Mouse (Mus musculus) left cerebral cortex, adult 18-20 months (tissue): ENCODE results near the gene Gcnt7. TPM values are rescaled to one million over a fixed set of nuclear protein-coding genes. Genes with fewer than 3 reads are reported as not detected.

Source experiments
- DNase-seq, 2 experiments: peaks; one replicate each; pipeline ENCODE4 v3.0.0; 2021 to 2022; ENCODE audit warnings: low spot score in 2 of 2, mixed read lengths in 1 of 2
- long read RNA-seq, 2 experiments: library from polyadenylated mRNA; stranded (forward); transcript quantifications; one replicate each; pipeline ENCODE4 v2.0.0; 2021
- total RNA-seq, 2 experiments: library from RNA; stranded (reverse); gene quantifications; 2 replicates each; pipeline ENCODE4 v1.2.3; 2021

Gene Gcnt7
- total RNA-seq: not detected
- long read RNA-seq, experiment 1, partial matches to known transcripts: 0 of 11 reads
- long read RNA-seq, experiment 1, other reads (novel, unspliced or antisense): 11 of 11 reads
- long read RNA-seq, experiment 2, partial matches to known transcripts: 0 of 6 reads
- long read RNA-seq, experiment 2, other reads (novel, unspliced or antisense): 6 of 6 reads

GRCm38 (mm10) chr2:172458496-172458895 is at the start of gene Gcnt7:
Gene Gcnt7 (minus strand): TSS chr2:172458596.
- DNase-seq: no peak

DNA sequence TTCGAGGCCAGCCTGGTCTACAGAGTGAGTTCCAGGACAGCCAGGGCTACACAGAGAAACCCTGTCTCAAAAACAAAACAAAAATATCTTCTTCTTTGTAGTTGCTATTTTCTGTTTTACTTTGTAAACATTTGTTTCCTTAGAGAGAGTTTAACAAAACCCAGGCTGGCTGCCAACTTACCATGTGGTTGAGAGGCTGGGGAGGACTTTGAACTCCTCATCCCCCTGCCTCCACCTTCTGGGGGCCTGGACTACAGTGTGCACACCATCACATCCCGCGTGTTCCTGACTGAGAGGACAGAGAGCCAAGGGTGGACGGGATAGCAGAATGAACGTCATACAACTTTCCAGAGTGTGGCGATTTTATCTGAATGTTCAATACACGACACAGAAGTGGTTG is 47.7 kb upstream of the Gcnt7 start:
- no peak for DNase-seq

DNA sequence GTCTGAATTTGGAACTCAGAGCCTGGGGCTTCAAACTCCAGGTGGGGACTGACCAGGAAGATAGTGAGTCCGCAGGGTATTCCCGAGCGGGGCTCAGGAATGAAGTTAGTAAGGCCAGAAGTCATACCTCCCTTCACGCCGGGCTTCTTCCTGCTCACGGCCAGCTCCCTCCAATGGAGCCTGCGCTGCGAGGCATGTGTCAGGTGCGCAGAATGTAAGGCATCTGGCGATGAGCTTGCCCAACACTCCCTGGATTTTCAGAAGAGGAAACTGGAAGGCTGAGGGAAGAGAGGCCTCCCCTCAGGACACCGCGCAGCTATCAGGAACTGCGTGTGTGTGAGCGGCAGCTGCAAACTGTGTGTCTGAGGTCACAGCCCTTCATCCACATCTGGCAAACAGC is 43.8 kb upstream of the Gcnt7 start:
- no peak for DNase-seq

- peak in 1 of 2 experiments; percentile 20 for DNase-seq
Observed at GRCm38 (mm10) chr2:172501341-172501740, 42.9 kb upstream of the Gcnt7 start.

DNA sequence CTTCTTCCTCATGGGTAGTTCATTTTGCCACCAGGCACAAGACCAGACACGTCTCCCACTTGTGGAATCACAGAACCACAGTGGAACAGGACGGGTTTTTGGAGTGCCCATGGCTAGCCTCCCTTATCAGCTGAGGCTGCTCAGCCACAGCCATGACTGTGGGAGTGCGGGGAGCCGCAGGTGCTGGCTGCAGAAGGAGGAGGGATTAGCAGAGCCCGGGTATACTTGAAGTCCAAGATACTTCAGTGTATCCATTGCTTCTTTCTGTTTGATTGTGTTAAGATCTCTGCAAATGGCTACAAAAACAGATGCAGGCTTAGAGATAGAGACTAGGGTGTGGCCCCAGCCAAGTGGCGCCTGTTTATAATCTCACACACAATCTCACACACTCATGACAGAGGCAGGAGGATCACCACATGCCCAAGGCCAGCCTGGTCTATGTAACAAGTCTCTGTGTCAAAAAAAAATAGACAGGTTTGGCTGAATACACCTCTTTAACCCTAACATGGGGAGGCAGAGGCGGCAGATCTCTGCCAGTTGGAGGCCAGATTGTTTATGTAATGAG is 42.4 kb upstream of the Gcnt7 start:
- no peak for DNase-seq

DNA sequence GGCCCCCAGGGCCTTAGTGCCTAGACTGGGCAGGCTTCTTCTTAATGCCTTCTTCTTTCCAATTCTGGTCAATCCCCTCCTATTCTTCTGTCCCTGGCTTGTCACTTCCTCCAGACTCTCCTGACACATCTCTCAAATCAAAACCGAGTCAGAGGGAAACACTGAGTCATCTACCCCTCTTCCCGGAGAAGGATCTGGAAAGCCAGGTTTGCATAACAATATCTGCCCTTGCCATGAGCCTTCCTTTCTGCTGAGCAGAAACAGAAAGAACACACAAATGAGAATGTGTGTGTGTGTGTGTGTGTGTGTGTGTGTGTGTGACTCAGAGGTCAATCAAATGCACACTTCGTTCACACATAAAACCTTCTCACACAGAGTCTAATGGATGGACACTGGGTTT is 40.4 kb upstream of the Gcnt7 start:
- no peak for DNase-seq

DNA sequence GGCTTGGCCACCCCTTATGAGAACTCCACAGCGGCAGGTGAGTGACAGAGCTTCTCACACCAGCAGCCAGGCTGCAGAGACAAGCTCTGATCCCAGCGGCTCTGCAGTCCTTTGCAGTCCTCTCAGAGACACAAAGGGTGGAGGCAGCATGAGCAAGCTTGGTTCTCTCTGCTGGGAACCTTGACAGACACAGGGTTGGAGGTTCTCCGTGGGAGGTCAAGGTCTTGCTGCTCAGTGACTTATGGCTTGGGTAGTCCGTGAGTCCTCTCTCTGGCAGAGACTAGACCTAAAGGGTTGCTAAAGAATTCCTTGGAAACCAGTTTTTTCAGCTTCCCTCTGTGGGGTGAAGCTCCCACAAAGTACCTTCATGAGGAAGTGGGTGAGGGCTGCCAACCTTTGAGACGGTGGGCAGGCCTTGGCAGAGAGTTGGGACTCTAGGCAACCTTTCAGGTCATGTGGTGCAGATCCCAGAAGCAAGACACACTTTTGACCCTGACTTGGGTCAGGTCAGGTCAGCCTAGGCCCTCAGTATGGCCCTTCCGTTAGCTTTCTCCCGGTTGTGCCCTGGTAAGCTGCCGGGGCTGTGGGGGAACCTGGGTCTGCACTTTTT is 38.4 kb upstream of the Gcnt7 start:
- DNase-seq: no peak

GRCm38 (mm10) chr2:172484696-172485370 is 26.4 kb upstream of the Gcnt7 start:
- no peak for DNase-seq

- DNase-seq: no peak
Observed at GRCm38 (mm10) chr2:172483766-172484413, 25.5 kb upstream of the Gcnt7 start.

DNA sequence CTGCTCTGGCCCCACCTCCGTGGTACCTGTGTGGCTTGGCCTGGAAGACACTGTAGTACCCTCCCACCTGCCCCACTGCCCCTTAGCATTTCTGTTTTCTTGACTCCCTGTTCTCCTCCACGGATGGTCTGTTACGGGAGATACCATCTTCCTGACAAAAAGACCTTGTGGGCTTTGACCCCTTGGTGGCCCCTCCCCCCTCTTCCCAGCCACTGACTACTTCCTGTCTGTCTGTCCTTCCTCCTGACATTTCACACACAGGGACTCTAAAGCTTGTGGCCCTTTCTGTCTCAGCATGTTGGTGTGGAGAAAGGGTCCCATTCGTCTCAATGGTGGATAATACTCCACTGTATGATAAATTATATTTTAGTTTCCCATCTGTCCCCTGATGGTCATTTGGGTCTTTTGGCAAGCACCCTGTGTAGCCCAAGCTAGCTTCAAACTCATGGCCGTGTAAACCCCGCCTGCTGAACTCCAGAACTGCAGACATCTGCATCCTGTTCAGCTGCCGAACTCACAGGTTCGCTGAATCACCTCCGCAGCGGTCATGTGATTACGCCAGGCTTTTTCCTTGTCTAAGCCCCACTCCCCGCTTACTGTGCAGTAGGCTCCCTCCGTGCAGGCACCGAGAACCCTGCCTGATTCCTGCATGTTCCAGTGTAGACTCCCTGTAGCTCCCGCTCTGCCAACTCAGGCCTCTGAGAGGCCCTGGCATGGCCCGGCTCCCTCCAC is 23.4 kb upstream of the Gcnt7 start:
- DNase-seq: no peak

DNA sequence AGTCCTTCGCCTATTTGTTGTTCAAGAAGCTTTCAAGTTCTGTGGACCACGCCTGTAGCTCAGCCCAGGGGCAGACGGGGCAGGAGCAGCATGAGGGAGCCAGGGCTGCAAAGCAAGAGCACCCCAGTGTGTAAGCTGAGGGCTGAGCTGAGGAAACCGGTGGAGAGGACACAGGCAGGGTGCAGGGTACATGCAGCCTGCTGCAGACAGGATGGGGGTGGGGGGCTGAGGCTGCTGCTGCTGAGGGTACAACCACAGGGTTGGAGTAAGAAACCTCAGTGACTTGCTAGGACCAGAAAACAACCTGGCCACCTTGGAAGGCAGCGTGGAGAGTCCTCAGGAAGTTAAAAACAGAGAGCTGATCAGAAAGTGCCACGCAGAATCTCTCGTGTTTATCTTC is 21.9 kb upstream of the Gcnt7 start:
- no peak for DNase-seq

GRCm38 (mm10) chr2:172477860-172478259 is 19.5 kb upstream of the Gcnt7 start:
- peak; percentile 50 to 51 for DNase-seq

DNA sequence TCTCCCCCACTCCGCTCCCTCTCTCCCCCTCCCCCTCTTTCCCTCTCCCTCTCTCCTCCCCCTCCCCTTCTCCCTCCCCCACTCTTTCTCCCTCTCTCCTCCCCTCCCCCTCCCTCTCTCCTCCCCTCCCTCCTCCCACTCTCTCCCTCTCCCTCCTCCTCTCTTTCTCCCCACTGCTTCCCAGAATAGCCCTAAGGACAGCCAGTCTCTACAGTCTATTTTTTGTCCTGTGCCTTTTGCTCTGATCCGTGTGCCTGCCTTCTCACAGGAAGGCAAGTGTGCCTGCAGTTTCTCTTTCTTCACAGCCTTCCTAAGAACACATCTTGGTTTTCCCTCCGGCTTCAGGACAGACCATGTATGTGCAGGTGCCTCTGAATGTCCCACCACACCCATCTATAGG is 19.0 kb upstream of the Gcnt7 start:
- no peak for DNase-seq

DNA sequence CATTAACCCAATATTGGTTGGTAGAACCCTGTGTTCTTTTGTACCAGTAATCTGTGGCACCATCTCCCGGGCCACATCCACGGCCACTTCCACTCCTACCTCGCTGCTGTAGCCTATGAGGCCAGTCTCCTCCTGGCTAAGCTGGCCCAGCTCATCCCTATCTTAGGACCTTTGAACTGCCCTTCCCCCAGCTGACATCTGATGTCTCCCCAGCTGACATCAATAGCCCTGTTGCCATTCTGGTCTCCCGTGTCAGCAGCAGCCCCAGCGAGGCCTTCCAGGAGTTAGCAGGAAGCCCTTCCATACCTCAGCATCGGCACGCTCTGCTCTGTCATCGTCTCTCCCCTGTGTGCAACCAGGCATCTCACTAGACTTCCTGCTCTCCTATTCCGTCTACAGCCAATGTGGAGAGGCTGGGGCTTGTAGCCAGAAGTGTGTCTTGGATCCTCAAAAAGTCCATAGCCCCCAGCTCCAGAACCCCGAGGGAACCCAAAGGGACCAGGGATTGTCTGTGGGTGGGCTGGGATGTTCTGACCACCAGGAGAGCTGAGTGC is 18.4 kb upstream of the Gcnt7 start:
- no peak for DNase-seq

- no peak for DNase-seq
Observed at GRCm38 (mm10) chr2:172474970-172475369, 16.6 kb upstream of the Gcnt7 start.

GRCm38 (mm10) chr2:172473591-172473990 is 15.2 kb upstream of the Gcnt7 start:
- no peak for DNase-seq

GRCm38 (mm10) chr2:172472318-172472717 is 13.9 kb upstream of the Gcnt7 start, which contains the start of gene Fam209:
Gene Fam209 (plus strand): TSS chr2:172472520.
- no peak for DNase-seq

DNA sequence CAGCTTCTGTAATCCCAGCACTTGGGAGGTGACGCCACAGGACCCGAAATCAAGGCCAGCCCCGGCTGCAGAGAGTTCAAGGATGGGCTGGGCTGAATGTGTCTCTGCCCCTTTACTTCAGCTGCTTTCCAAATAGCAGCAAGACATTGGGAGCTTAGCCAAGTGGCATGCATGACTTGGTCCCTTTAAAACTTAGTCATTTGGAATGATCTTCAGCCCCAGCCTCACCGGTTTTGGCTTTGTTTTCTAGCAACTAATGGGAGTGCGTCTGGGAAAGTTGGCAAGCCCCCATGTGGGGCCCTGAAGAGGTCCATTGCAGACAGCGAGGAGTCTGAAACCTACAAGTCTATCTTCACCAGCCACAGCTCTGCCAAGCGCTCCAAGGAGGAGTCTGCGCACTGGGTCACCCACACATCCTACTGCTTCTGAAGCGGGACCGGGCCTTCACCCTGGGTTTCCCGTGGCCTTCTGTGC is 10.0 kb upstream of the Gcnt7 start:
- no peak for DNase-seq

DNA sequence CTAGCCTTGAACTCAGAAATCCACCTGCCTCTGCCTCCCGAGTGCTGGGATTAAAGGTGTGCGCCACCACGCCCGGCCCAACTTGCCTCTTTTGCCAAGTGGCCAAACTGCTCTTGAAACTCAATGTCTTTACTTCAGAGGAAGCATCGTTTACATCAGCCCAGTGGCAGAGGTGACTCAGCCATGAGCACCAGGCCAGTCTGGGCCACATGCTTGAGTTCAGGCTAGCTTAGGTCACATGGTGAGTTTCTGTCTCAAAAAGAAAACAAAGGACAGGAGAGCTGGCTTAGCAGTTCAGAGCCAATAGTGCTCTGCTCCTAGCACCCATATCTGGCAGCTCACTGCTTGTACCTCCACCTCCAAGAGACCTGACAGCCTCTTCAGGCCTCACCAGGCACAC is 8.8 kb upstream of the Gcnt7 start:
- no peak for DNase-seq

- DNase-seq: no peak
Observed at GRCm38 (mm10) chr2:172466427-172467132, 8.2 kb upstream of the Gcnt7 start.
